Mouse (Mus musculus) heart, postnatal 0 days (tissue): ENCODE data around the gene Ksr1. TPM values are rescaled to one million over a fixed set of nuclear protein-coding genes. Genes with fewer than 3 reads are reported as not detected.

Source experiments
- ATAC-seq: fragments of 200-750 bp; cut with Nextera tagmentation; 2 replicates; pipeline ENCODE4 v1.8.0; 2017; ENCODE audit warnings: low read depth, moderate number of reproducible peaks, moderate library complexity; ENCODE audit not compliant: insufficient read depth
- DNase-seq: peaks from one replicate; pipeline ENCODE4 v3.0.0-alpha.2; 2016; ENCODE audit warnings: low spot score
- H3K27ac ChIP-seq: fragments of 300-500 bp; sonication (generic); 2 replicates; pipeline ENCODE4 v1.5.1; 2014; ENCODE audit warnings: low read depth, mild to moderate bottlenecking
- H3K27me3 ChIP-seq: fragments of 300-500 bp; sonication (generic); 2 replicates; pipeline ENCODE4 v1.6.1; 2014; ENCODE audit warnings: low read length, mixed read lengths; ENCODE audit not compliant: control insufficient read depth, insufficient read depth
- H3K36me3 ChIP-seq: fragments of 300-500 bp; sonication (generic); replicated peaks from 2 replicates; pipeline ENCODE4 v1.6.1; 2014; ENCODE audit warnings: low read length, mixed read lengths; ENCODE audit not compliant: control insufficient read depth, insufficient read depth
- H3K4me1 ChIP-seq: fragments of 300-500 bp; sonication (generic); 2 replicates; pipeline ENCODE4 v1.6.1; 2014; ENCODE audit warnings: antibody characterized with exemption; ENCODE audit not compliant: control insufficient read depth, insufficient read depth
- H3K4me2 ChIP-seq: fragments of 300-500 bp; sonication (generic); 2 replicates; pipeline ENCODE4 v1.6.1; 2014; ENCODE audit warnings: low read depth, mild to moderate bottlenecking, low read length, moderate library complexity
- H3K4me3 ChIP-seq: fragments of 300-500 bp; sonication (generic); 2 replicates; pipeline ENCODE4 v1.5.1; 2014; ENCODE audit warnings: low read depth, low read length
- H3K9ac ChIP-seq: fragments of 300-500 bp; sonication (generic); replicated peaks from 2 replicates; pipeline ENCODE4 v1.6.1; 2014; ENCODE audit warnings: low read depth, low read length, mixed read lengths
- H3K9me3 ChIP-seq: fragments of 300-500 bp; sonication (generic); replicated peaks from 2 replicates; pipeline ENCODE4 v1.6.1; 2016; ENCODE audit warnings: low read length; ENCODE audit not compliant: control insufficient read depth
- CTCF ChIP-seq: IDR thresholded peaks from 2 replicates; pipeline ENCODE4 v1.5.1; 2016; ENCODE audit warnings: antibody characterized with exemption, control low read depth, low read depth
- EP300 ChIP-seq: IDR thresholded peaks from 2 replicates; pipeline ENCODE4 v1.6.1; 2016; ENCODE audit warnings: antibody characterized with exemption, low read depth
- WGBS: fragments of 180-500 bp; shearing (Covaris S2); extraction: QIAGEN DNeasy Blood & Tissue Kit; methylation state at CpG from one replicate; pipeline ENCODE4 v1.1.7; 2014; 5-methylcytosine and 5-hydroxymethylcytosine counted together
- polyA plus RNA-seq: library from polyadenylated mRNA; unstranded; fragments of >200 nt; fragmentation: Nextera tagmentation; extraction: Ambion mirVana; gene quantifications from 2 replicates; pipeline ENCODE4 v1.2.1, GENCODE M21; 2015
- total RNA-seq: library from RNA; depleted of rRNA; stranded (reverse); fragments of >200 nt; gene quantifications from 2 replicates; pipeline ENCODE4 v1.2.3, GENCODE M21; 2014; ENCODE audit warnings: low replicate concordance; rRNA removed

Gene Ksr1
- total and polyA plus RNA-seq, 2 experiments from 2014 or later, result 1.5 to 15.2 TPM

GRCm38 (mm10) chr11:78971096-78971495 is 175.1 kb downstream of the Ksr1 start:
- no peak overlapping the region for H3K4me2 ChIP-seq
- peaks cover 3% of the 10 kb centered on the region; the same call in 1 of the 2 replicates for H3K27me3 ChIP-seq
- no peaks in the 10 kb centered on the region for H3K4me1 ChIP-seq
- no peak for TF ChIP-seq EP300
- TF ChIP-seq CTCF, result no peak
- ATAC-seq, result no peak
- no peak overlapping the region for H3K27ac ChIP-seq
- H3K36me3 ChIP-seq, result peaks cover 43% of the 10 kb centered on the region
- H3K9ac ChIP-seq, result no peak overlapping the region
- DNase-seq, result no peak
- no peaks in the 10 kb centered on the region for H3K9me3 ChIP-seq
- 77% methylated on average over 8 of the region's 8 CpGs for WGBS
- H3K4me3 ChIP-seq, result no peak overlapping the region

- H3K9ac ChIP-seq, result no peak overlapping the region
- no peak for TF ChIP-seq EP300
- TF ChIP-seq CTCF, result no peak
- H3K9me3 ChIP-seq, result no peaks in the 10 kb centered on the region
- H3K4me2 ChIP-seq, result no peak overlapping the region
- no peak for ATAC-seq
- 79% methylated on average over 4 of the region's 4 CpGs for WGBS
- no peak overlapping the region for H3K27ac ChIP-seq
- no peaks in the 10 kb centered on the region for H3K4me1 ChIP-seq
- DNase-seq, result no peak
- peaks cover 3% of the 10 kb centered on the region; the same call in 1 of the 2 replicates for H3K27me3 ChIP-seq
- peaks cover 54% of the 10 kb centered on the region for H3K36me3 ChIP-seq
- H3K4me3 ChIP-seq, result no peak overlapping the region
Measured at GRCm38 (mm10) chr11:78968121-78968520, 178.1 kb downstream of the Ksr1 start.

GRCm38 (mm10) chr11:78967371-78967770 is 178.8 kb downstream of the Ksr1 start:
- Histone ChIP-seq H3K9ac (no peak overlapping the region), H3K4me1 (no peaks in the 10 kb centered on the region), H3K4me2 (no peak overlapping the region), H3K36me3 (peaks cover 56% of the 10 kb centered on the region), H3K27ac (no peak overlapping the region), H3K4me3 (no peak overlapping the region), H3K27me3 (peaks cover 3% of the 10 kb centered on the region; the same call in 1 of the 2 replicates), H3K9me3 (no peaks in the 10 kb centered on the region)
- ATAC-seq (0 out of 2 replicates have a peak, but pooled peaks have one; percentile 27), DNase-seq (peak; percentile 65)
- 23% methylated on average over 4 of the region's 4 CpGs for WGBS
- TF ChIP-seq EP300 (no peak), CTCF (peak; percentile 69)

Other genes starting within 250 kb of the Ksr1 start
- gene Nos2, start 225.6 kb downstream of the Ksr1 start, total RNA-seq, result 0.19 and 0.53 TPM in 2 replicates
- 1.7 and 1.8 TPM in 2 replicates for gene Nos2, start 225.6 kb downstream of the Ksr1 start, polyA plus RNA-seq
- 125 and 155 TPM in 2 replicates for gene Lgals9, start 161.5 kb downstream of the Ksr1 start, total RNA-seq
- 63.0 and 76.9 TPM in 2 replicates for gene Lgals9, start 161.5 kb downstream of the Ksr1 start, polyA plus RNA-seq
- gene Wsb1, start 108.3 kb upstream of the Ksr1 start, total RNA-seq, result 60.4 and 73.2 TPM in 2 replicates
- gene Wsb1, start 108.3 kb upstream of the Ksr1 start, polyA plus RNA-seq, result 63.9 and 64.5 TPM in 2 replicates
- gene Gm9964, start 150.5 kb upstream of the Ksr1 start, total RNA-seq, result not detected in 2 replicates
- gene Gm9964, start 150.5 kb upstream of the Ksr1 start, polyA plus RNA-seq, result not detected in 2 replicates
- gene Nf1, start 193.3 kb upstream of the Ksr1 start, total RNA-seq, result 19.2 and 20.1 TPM in 2 replicates
- 2.6 and 3.5 TPM in 2 replicates for gene Nf1, start 193.3 kb upstream of the Ksr1 start, polyA plus RNA-seq